Mouse (Mus musculus) MEL (cell line): ENCODE results near the gene Gsta4.

Source experiments
- CHD2 ChIP-seq: IDR thresholded peaks from 2 replicates; pipeline ENCODE4 v1.6.1; 2011; ENCODE audit warnings: low read length, improper control_type of control experiment
- CTCF ChIP-seq, 3 experiments: IDR thresholded peaks in 2 of 3; conservative IDR thresholded peaks in 1 of 3; 2 replicates each; pipeline ENCODE4 v1.5.1; 2011 to 2012; ENCODE audit warnings: low read length in 3 of 3, low read depth in 2 of 3, mild to moderate bottlenecking in 2 of 3, improper control_type of control experiment in 1 of 3, inconsistent platforms in 1 of 3, mixed read lengths in 1 of 3, moderate library complexity in 1 of 3; ENCODE audit not compliant: control insufficient read depth in 1 of 3, insufficient read depth in 1 of 3, poor library complexity in 1 of 3, severe bottlenecking in 1 of 3
- E2F4 ChIP-seq: IDR thresholded peaks from 2 replicates; pipeline ENCODE4 v1.6.1; 2011; ENCODE audit warnings: low read depth, low read length, improper control_type of control experiment, borderline replicate concordance
- EP300 ChIP-seq, 2 experiments: IDR thresholded peaks; 2 replicates each; pipeline ENCODE4 v1.6.1; 2011; ENCODE audit warnings: improper control_type of control experiment in 2 of 2, low read length in 2 of 2, low read depth in 1 of 2, mild to moderate bottlenecking in 1 of 2
- MEF2A ChIP-seq: IDR thresholded peaks from 2 replicates; pipeline ENCODE4 v1.6.1; 2014; ENCODE audit warnings: low read depth, mild to moderate bottlenecking, inconsistent platforms, low read length, improper control_type of control experiment; ENCODE audit not compliant: poor library complexity, insufficient replicate concordance, severe bottlenecking; ENCODE audit errors: extremely low read depth
- MYC ChIP-seq: IDR thresholded peaks from 2 replicates; pipeline ENCODE4 v1.6.1; 2011; ENCODE audit warnings: low read depth, mild to moderate bottlenecking, low read length, improper control_type of control experiment, moderate library complexity
- NELFE ChIP-seq: IDR thresholded peaks from 2 replicates; pipeline ENCODE4 v1.6.1; 2011; ENCODE audit warnings: low read depth, low read length, improper control_type of control experiment
- POLR2A ChIP-seq, 2 experiments: IDR thresholded peaks; 2 replicates each; pipeline ENCODE4 v1.6.1; 2011 to 2012; ENCODE audit warnings: low read length in 2 of 2, mild to moderate bottlenecking in 2 of 2, control low read depth in 1 of 2, improper control_type of control experiment in 1 of 2, low read depth in 1 of 2, moderate library complexity in 1 of 2; ENCODE audit not compliant: control insufficient read depth in 1 of 2, insufficient read depth in 1 of 2, poor library complexity in 1 of 2
- POLR2AphosphoS5 ChIP-seq: IDR thresholded peaks from 2 replicates; pipeline ENCODE4 v1.6.1; 2012; ENCODE audit warnings: low read depth, borderline replicate concordance, mild to moderate bottlenecking, inconsistent platforms, low read length, moderate library complexity, mixed read lengths
- TAL1 ChIP-seq: IDR thresholded peaks from 2 replicates; pipeline ENCODE4 v1.6.1; 2012; ENCODE audit warnings: mild to moderate bottlenecking, inconsistent platforms, low read length, moderate library complexity, mixed read lengths
- TCF12 ChIP-seq: IDR thresholded peaks from 2 replicates; pipeline ENCODE4 v1.6.1; 2014; ENCODE audit warnings: low read depth, mild to moderate bottlenecking, inconsistent platforms, low read length, improper control_type of control experiment, moderate library complexity
- UBTF ChIP-seq: IDR thresholded peaks from 2 replicates; pipeline ENCODE4 v1.6.1; 2012; ENCODE audit warnings: low read depth, mild to moderate bottlenecking, inconsistent platforms, low read length, improper control_type of control experiment, moderate library complexity, borderline replicate concordance; ENCODE audit not compliant: insufficient read depth
- ZC3H11A ChIP-seq: IDR thresholded peaks from 2 replicates; pipeline ENCODE4 v1.6.1; 2012; ENCODE audit warnings: low read depth, mild to moderate bottlenecking, inconsistent platforms, low read length, improper control_type of control experiment
- ZMIZ1 ChIP-seq: IDR thresholded peaks from 2 replicates; pipeline ENCODE4 v1.6.1; 2012; ENCODE audit warnings: low read depth, mild to moderate bottlenecking, inconsistent platforms, low read length, improper control_type of control experiment, moderate library complexity

GRCm38 (mm10) chr9:78211521-78211920 lies 28.9 kb downstream of the Gsta4 start:
- TF ChIP-seq EP300 (IDR thresholded peaks at IDR 0.05; ENCODE audit: low read depth in 1 of 2, low read length in 2 of 2) (no peak), POLR2A (IDR thresholded peaks at IDR 0.05; ENCODE audit: control insufficient read depth in 1 of 2, insufficient read depth in 1 of 2, low read depth in 1 of 2, low read length in 2 of 2, poor library complexity in 1 of 2) (no peak), TCF12 (no peak), ZMIZ1 (no peak), UBTF (no peak), POLR2AphosphoS5 (no peak), CTCF (IDR thresholded peaks at IDR 0.05 in 2 of 3, conservative IDR thresholded peaks at IDR 0.05 in 1 of 3; ENCODE audit: control insufficient read depth in 1 of 3, insufficient read depth in 1 of 3, low read depth in 2 of 3, low read length in 3 of 3, poor library complexity in 1 of 3, severe bottlenecking in 1 of 3) (no peak), CHD2 (no peak), ZC3H11A (no peak), NELFE (no peak), E2F4 (no peak), MEF2A (no peak), MYC (no peak), TAL1 (no peak)
